Mouse (Mus musculus) bone marrow macrophage, adult 2 months (primary cell): ENCODE measurements around the gene Serping1.

Source experiments
- CTCF ChIP-seq: IDR thresholded peaks from 2 replicates; pipeline ENCODE4 v1.5.1; 2012; ENCODE audit warnings: low read depth, mild to moderate bottlenecking, low read length, moderate library complexity
- POLR2A ChIP-seq: IDR thresholded peaks from 2 replicates; pipeline ENCODE4 v1.6.1; 2012; ENCODE audit warnings: mild to moderate bottlenecking, low read depth, low read length, borderline replicate concordance

DNA sequence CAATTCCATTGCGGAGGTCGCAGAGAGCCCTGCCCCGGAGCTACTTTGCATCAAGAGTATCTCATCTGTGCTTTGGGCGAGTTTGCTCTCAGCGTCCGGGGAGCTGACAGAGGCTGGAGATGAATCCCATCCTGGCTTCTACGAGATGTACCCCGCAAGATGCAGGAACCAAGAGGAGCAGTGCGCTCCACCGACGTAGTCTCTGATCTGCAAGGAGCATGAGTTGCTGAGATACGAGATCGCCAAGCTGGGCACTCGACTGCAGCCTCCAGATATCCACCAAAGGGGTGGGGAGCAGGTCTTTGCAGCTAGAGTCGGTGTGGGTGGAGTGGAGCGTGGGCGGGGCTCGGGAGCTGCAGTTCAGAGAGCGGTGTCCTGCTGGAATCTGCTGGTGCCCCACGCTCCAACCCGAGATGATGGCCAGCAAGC lies 23.3 kb upstream of the Serping1 start, which contains the start of gene Ube2l6:
- TF ChIP-seq CTCF (no peak), POLR2A (0 out of 2 replicates have a peak, but pooled peaks have one; percentile 2)
